Mouse (Mus musculus) brain, adult 2 months (tissue): Measurements from ENCODE around the gene Cpa1.

Experiments used
- DNase-seq: peaks from one replicate; pipeline ENCODE4 v3.0.0; 2011; ENCODE audit warnings: low read depth, low spot score

Cpa1 gene

DNA sequence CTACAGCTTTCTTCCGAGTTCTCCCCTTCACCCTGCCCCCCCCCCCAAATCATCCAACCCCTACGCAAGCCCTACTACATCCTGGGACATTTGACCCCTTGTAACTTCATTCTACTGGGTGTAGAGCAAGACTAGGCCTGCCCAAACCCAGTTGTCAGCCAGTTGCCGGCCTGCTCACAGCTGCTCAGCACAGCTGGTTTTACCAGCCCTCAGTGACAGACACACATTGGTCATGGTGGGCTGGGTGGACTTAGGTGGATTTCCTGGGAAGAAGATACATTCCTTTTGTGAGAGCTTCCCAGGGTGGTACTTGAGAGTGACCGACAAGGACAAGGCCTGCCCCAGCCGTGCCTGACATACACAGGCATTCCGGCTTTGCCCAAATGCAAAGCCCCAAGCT lies 18.0 kb upstream of the Cpa1 start:
- no peak for DNase-seq

DNA sequence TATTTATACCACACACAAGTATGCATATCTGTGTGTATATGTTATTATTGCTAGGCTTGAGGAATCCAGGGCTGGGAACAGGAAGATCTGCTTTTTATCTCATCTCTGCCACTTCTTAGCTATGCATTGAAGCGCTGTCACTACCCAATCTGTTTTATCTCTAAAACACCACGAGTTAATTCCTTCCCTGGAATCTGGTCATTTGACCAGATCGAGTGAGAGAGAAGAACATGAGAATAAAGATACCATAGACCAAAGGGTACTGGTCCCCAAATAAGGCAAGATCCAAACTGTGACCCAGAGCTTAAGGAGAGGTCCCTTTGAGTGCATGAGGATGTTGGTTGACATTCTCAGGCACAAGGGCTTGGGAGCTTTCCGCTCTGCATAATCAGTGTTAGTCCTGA lies 17.0 kb upstream of the Cpa1 start:
- no peak for DNase-seq

GRCm38 (mm10) chr6:30624763-30625162 lies 14.3 kb upstream of the Cpa1 start:
- DNase-seq, result no peak

DNA sequence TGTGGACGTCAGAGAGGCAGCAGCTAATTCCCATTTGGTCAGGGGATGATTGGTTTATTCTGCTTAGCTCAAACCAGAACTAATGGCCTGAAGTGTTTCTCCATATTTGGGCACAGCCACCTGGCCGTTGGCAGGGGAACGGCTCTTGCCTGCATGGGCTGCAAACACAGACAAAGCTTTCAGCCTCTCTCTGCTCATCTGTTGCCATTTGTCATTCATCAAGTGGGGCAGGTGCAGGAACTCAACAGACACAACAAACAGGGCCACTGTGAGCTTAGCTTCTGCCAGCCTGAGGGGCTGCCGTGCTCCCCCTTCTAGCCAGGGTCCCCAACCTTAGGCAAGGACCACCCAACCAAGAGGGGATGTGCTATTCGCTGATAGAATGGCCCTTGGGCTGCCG lies 10.9 kb upstream of the Cpa1 start:
- peak; percentile 58 for DNase-seq

DNA sequence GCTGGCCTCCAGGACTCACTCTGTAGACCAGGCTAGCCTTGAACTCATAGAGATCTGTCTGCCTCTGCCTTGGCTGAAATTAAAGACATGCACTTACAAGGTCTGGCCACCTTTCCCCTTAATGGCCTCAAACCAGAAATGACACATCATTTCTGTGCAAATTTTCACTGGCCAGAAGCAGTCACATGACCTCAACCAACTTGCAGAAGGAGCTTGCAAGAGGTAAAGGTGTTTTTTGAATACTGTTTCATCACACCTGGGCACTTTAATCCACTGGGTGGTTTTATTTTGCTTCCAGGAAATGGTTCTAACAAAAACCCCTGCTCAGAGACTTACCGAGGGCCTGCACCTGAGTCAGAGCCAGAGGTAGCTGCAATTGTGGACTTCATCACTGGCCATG lies 9.0 kb upstream of the Cpa1 start:
- DNase-seq, result no peak

DNA sequence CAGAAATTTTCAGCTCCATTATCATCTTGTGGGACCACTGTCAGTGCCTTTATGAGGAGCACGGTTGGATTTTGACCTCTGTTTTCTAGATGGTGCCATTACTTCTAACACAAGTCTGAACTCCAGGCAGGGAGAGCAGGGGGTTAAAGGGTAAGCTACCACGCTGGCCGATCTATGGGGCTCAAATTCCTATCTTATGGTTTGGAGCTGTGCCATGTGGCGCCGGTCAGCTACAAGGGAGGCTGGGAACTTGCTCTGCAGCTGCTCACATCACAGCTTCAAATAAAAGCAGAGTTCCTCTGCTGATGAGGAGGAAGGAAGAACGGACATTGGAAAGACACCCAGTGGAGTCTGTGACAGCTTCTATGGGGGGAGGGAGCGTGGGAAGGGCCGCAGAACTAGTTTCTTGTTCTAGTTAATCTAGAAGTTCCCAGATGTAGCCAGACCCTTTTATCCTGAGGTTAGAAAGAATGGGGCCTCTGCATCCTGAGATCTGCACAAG lies 3.6 kb upstream of the Cpa1 start:
- DNase-seq, result no peak

DNA sequence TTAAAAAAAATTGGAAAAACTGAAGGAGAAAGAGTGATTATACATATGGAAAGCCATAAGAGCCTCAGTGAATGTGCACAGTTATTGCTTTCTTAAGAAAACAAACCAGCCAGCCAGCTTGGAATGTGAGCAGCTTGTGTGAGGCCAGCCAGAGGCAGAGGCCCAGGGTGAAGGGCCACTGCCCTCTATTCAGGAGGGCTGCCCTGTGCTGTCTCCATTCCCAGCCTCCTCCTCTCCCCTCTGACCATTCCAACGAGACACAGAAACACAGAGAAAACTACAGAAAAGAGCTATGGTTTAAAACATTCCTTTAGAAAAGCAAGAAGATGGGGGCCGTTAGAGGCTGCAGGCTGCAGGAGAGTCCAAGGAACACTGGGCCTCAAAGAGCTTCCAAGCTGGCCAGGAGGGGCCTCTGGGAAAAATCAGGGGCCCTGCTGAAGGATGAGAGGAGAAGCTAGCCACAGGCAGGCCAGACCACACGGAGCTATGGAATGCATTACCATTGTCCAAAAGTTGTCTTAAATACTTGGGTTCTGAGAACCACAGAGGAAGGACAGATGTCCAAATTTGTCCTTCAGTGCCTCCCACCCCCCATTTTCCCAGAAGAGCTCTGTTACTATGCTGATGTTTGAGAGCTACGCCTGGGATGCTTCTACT lies 2.7 kb upstream of the Cpa1 start:
- no peak for DNase-seq

DNA sequence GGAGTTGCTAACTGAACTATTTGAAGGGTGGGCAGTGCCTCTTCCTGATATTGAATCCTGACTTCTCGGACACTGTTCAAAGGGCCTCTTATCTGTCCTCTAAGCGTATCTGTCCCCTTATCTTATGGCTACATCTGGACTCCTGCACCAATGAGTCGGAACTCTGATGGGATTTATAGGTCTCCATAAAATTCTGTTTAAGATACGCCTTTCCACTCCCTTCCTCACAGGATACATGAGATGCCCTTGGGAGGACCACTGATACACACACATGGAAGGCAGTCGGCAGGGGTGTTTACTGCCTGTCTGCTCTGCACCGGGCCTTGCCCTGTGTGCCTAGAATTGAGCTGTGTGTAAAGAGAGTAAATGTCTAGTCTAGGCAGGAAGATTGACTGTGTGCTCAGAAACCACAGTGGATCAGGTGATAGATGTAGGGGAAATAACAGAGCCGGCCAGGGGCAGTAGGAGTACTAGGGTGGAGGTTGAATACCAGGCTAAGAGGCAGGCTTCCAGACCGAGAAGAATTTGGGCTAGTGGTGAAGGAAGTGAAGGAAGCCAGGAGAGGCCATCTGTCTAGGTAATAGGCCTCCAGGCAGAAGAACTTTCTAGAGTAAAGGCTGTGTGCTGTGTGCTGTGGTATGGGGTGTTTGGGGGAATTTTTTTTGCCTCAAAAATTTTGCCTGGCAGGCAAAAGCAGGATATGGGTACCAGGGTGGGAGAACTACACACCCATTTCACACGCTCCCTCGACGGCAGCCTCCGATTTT lies 4.9 kb downstream of the Cpa1 start:
- DNase-seq, result no peak

DNA sequence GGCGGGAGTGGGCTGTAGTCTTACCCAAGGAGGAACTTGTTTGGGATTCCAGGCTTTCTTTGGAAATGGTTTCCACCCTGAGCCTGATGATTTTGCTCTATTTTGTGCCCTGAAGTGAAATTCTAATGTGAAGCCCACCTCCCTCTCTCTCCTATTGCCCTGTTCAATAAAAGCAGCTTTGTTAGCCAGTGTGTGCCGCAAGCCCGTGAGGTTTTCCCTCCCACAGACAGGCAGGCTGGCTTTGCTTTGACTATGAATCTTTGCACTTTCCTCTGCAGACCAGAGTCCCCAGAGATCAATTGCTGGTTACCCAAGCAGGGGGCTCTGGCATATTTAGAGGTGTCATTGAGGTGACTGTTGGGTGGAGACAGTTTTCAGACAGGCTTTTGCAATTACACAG lies 5.4 kb downstream of the Cpa1 start:
- no peak for DNase-seq

GRCm38 (mm10) chr6:30645379-30645778 lies 6.4 kb downstream of the Cpa1 start:
- DNase-seq, result no peak

GRCm38 (mm10) chr6:30649651-30650296 lies 10.8 kb downstream of the Cpa1 start:
- DNase-seq, result peak; percentile 78

GRCm38 (mm10) chr6:30652425-30653188 lies 13.6 kb downstream of the Cpa1 start:
- no peak for DNase-seq

- DNase-seq, result no peak
Observed at GRCm38 (mm10) chr6:30653518-30653917, 14.5 kb downstream of the Cpa1 start.

DNA sequence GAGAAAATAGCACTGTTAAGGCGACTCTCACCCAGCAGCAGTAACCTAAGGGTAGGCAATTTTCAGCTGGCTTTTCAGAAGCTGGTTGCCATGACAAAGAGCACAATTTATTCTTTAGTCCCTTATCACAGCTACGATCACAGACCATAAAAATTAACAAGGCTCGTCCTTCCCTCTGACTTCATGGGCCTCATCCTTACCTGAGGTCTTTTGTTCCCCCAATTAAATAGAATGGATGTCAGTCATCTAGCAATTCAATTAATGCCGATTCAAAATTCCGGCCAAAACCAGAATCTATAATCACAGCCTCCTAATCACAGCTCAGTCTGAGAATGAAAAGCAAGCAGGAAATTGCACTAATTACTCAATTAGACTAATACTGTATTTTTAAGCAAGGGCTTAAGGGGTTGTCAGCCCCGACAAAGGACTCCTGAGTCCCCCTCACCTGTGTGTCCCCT lies 15.4 kb downstream of the Cpa1 start:
- DNase-seq, result peak; percentile 52

GRCm38 (mm10) chr6:30654932-30655331 lies 15.9 kb downstream of the Cpa1 start:
- DNase-seq, result no peak

DNA sequence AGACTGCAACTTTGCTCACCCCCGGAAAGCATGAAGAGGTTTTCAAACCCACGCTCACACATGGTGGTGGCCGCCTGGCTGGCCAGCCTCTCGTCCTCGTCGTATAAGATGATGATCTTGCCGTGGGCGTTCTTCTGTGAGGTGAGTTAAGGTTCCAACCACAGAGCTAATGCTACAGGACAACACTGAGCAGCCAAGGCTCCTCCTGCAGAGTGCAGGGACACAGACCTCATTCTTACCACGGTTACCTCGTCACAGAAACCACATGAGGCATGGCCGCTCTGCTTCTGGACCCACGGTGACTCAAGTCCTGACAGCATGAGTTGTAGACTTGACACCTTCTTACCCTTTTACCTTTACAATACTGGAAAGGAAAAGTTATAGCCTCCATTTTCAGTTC lies 18.3 kb downstream of the Cpa1 start:
- DNase-seq, result no peak

GRCm38 (mm10) chr6:30658619-30659018 lies 19.6 kb downstream of the Cpa1 start:
- no peak for DNase-seq

GRCm38 (mm10) chr6:30664776-30665175 lies 25.8 kb downstream of the Cpa1 start:
- DNase-seq, result peak; percentile 66

- DNase-seq, result no peak
Observed at GRCm38 (mm10) chr6:30665296-30665695, 26.3 kb downstream of the Cpa1 start.

DNA sequence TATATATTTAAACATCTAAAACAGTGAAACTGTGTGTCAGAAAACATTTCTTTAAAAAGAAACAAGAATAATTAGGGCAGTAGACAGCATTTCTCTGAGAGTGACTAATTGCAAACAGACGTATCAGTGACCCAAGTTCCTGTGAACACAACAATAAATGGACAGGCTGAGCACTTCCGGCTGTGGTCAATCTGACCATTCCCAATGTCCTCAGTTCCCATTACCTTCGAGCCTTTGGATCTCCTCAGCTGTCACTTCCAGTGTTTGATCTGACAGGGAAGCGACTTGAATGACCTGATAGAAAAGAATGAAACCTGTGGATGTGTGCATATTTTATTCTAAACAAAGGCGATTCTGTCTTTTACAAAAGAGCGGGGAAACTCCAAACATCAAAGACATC lies 27.0 kb downstream of the Cpa1 start:
- DNase-seq, result no peak

GRCm38 (mm10) chr6:30667585-30667984 lies 28.6 kb downstream of the Cpa1 start:
- no peak for DNase-seq

GRCm38 (mm10) chr6:30671696-30672095 lies 32.7 kb downstream of the Cpa1 start:
- DNase-seq, result no peak
